Mouse (Mus musculus): ENCODE data around the gene Sema3g.

The Sema3g gene

DNA sequence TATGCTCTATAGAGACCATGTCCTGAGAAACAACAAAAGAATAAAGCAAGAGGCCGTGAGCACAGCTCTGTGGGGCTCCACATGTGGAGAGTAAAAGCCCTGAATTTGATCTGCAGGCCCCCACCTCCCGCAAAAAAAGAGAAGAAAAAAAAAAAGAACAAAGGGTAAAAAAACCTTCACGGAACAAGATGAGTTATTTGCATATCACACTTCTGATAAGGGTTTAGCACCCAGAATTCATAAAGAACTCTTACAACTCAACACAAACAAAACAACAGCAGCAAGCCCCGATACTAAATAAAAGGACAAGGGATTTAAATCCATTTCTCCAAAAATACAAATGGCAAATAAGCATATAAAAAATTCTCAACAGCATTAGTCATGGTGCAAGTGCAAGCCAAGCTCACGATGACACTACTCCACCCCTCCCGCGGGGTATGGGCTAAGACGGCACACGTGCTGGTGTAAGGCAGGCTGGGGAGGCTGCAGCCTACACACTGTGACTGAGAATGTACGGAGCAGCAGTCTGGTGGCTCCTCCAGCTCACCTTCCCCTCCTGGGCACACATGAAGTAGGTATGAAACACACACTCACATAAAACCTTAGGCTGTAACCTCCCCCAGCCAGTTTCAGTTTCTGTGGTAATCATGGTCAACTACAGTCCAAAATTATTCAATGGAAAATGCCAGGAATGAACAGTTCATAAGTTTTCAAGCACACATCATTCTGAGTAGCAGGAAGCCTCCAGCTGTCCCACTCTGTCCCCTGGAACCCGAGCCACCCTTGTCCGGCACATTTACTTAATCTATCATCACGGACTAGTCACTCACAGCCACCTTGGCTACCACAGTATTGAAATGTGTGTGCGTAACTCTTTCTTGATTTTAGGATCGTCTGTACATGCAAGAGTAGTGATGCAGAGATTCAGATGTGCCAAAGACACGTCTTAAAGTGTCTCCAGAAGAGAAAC, 19.8 kb upstream of the Sema3g start:
- DNase-seq: peak; percentile 50

DNA sequence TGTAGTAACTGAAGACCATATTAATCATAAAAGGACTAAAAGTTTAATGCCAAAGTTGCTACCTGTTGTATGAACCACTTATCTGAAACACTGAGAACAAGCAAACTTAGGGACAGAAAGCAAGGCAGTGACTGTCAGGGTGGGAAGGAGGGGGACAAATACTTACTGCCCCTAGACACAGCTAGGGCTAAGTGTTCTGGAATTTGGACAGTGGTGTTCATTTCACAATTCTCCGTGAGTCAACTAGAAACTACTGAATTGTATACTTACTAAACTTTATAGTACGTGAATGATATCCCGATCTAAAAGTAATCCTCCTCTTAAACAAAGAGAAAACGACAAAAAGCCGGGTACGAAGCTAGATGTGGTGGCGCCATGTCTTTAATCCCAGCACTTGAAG, 18.1 kb upstream of the Sema3g start:
- no peak for DNase-seq

DNA sequence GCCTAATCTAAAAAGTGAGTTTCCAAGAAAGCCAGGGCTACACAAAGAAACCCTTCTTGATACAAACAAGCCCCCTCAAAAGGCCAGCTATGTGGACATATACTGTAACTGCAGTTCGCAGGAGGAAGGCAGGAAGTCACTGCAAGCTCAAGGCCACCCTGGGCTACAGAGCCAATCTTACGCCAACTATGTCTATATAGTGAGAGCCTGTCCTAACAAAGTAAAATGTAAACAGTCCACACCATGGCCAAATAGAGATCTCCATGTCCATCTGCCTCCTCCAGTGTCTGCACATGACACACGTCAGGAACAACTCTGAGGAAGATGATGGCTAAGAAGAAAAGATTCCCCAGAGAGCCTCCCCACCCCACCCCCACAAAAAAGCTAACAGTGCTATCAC, 17.6 kb upstream of the Sema3g start:
- DNase-seq: no peak

DNA sequence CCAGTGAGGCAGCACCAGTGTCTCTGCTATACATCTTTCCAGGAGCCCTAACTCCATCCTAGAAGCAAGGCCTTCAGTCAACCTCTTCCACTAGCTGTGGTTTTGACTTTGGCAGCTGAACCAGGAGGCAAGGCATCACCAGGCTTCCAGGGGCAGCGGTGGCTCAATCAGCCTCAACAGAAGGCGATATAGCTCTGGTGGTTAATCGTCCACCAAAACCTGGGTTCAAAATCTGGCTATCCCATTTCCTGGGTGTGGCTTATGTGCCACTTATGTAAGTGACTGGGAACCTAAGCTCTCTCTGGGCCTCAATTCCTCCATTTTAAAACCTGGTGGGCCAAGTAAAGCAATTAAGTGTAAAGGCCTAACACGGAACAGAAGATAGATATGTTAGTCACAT, 12.8 kb upstream of the Sema3g start:
- DNase-seq: no peak

DNA sequence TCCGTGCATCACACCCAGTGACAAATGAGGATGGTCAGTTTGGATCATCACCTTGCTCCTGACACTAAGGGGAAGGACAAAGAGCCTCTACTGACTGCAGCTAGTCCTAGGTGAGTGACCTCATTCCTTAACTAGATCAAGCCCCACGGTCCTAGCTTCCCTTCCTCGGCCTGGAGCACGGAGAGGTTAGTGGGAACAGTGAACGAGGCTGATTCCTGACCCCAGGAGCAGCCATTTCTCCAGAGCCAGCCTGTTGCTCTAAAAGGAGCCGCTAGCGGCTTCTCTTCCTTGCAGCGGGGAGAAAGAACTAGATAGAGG, 12.5 kb upstream of the Sema3g start:
- peak; percentile 17 for DNase-seq

DNA sequence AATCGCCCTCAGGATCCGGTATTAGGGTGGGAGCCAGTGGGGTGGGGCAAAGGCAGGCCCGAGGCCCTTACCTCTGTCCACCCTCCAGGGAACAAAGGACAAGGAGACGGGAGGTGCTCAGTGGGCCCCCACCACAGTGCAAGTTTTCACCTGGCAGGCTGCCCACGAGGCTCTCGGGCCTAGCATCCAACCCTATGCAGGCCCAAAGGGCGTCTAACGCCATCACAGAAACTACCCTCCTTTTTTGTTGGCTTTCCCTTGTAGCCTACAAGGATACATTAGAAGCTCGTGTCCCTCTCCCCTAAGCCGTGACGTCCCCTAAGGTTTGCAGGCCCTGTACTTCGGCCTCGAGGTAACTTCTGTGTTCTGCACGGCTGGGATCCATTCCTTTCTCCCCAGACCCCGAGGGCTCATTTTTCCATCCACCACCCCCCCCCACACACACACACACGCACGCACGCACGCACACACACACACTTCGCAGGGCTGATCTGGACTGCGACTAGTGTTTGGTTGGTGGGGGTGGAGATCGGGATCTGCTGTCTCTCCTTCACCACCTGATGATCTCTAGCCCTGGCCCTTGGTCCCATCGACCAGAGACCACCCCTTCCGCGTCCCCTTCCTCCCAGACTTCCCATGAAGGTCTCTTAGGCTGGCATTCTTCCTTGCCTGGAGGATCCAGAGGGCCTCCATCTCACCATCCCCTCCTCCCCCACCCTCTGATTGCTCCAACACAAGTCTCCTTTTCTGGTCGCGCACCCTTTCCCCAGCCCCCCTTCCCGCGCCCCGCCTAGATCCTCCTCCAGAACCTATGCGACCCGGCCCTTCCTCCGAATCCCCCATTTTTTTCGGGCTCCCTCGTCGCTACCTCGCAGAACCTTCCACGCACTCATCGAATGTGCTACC, 11.8 kb upstream of the Sema3g start:
- peak; percentile 35 for DNase-seq

DNA sequence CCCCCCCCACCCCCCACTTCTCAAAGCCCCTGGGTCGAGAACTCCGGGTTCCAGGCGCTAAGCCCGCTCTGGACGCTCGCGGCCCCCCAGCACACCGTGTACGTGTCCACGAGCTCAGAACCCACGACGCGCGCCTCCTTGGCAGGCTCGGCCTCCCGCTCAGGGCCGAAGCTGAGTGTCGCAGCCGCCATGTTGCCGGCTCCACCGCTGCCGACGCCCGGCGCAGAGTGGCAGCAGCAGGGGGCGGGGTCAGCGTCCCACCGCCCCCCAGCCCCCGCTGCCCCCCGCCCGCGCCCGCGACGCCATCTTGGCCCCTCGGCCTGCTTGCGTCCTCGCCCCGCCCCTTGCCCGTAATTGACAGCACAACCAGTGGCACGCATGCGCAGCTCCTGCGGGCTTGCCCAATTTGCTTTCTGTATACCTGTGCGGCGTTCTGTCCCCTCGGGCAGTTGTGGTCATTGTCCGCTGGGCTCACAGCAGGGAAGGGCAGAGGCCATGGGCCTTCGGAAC, 11.1 kb upstream of the Sema3g start:
- peak; percentile 93 for DNase-seq

DNA sequence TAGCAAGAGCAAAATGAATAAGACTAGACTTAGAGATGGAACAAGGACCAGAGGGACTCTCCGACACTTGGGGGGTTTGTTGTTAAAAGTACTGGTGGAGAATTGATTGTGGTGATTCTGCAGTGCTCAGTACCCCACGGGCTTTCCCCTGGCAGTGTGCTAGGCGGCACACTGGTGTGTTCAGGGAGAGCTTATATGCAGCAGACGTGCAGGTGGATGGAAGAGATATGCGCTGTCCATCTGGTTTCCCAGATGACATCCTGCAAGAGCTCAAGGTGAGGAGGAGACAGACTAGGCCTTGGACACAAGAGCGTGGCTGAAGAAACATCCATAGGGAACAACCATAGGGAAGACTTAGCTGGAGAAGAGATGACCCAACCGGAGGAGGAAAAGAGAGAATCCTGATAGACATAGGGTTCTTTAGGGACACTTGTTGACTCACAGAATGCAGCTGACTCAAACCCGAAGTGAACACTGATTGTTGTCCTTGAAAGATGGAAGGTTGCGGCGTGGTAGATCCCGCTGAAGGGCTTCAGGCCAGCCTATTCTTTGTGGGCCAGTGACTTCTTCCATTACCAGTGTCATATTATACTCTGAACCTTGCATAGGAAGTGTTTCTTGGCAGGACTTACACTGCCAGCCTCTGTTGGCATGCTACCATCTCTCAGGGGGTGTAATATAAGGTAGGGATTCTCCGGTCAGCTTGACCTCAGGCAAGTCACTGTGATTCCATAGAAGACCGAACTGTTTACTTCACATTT, 10.4 kb upstream of the Sema3g start:
- no peak for DNase-seq

DNA sequence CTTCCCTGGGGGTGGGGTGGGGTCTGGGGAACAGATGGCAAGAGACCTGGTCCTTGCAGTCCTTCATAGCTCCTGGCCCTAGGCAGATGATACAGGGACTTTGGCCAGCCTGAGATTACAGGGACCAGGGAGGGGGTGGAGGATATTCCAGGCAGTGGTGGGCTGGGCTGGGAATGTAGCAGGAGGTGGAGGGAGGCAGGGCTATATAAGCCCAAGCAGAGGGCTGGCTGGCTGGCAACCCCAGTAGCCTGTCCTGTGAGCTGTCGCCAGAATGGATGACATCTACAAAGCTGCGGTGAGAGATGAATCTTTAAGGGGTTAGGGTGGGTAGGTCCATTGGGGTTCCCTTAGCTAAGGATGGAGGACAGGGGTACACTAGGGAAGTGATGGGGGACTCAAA, 9.6 kb upstream of the Sema3g start, which contains the start of gene Tnnc1:
TSS of gene Tnnc1 (plus strand) at position 229 of the 400 bp plus-strand sequence.
- DNase-seq: no peak

DNA sequence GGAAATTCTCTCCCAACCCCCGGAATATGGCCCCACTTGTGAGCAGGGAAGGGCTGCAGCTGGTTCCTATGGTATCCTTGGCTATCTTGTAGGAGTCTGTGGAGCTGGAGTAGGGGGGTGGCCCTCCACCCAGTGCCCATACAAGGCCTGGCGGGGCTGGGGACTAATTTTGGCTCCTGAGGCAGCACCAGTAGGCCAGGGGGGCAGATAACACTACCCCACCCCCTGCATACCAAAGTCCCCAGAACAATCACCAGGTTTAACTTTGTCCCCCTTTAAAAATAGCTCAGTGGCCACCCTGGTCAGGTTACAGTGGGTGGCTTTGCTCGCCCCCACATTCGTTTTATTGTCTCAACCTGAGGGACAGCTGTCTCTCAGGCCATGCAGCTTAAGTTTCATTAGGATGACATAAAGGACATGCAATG, 8.5 kb upstream of the Sema3g start:
- no peak for DNase-seq

DNA sequence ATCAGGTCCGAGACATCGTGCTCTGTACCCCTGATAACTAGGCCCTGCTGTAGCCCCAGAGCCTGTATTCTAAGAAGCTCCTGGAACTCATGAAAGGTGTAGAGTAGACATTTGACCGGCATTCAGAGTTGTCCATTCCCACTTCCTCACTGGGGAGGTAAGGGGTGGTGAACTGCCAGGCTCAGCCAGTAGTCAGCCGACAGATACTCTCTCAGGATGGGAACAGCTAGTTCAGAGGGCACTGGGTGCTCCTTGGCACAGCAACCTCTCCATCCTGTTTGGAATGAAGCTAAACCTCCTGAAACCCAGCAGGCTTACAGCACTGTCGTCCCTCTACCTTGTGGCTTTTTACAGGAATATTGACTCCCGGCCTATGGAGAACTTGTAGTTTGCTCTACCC, 5.8 kb upstream of the Sema3g start:
- DNase-seq: no peak

DNA sequence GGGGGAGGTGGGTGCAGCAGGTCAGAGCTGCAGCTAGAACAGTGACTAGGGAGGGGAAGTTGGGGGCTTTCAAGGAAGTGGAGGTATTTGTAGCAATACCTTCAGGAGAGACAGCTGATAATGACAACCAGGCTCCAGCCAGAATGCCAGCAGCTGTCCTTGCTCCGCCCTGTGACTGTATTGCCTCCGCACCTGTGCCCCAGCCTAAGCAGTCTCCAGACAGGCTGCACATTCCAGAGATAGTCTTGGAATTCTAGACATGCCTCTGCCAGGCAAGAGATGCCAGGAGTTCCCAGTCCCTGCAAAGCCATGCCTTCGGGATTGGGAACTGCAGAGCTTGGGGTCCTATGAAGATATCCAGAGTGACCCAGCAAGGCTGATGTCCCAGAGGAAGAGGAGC, 5.2 kb upstream of the Sema3g start:
- no peak for DNase-seq

DNA sequence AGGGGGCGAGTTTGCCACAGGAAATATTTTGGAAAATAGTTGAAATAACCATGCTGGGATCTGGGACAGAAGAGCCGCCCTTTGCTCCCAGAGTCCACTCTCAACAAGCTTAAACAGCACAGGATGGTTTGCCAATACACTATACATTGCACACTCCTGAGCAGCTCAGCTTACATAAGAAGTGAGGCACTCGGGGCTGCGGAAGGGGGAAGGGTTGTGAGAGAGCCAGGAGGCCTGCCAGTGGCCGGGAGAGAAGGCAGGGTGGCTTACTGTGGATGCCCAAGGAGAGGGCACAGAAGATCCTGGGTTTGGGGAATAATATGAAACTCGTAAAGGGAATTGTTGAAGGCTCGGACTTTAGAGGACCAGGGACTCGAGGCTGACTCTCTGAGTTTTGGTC, 3.8 kb upstream of the Sema3g start:
- DNase-seq: no peak

DNA sequence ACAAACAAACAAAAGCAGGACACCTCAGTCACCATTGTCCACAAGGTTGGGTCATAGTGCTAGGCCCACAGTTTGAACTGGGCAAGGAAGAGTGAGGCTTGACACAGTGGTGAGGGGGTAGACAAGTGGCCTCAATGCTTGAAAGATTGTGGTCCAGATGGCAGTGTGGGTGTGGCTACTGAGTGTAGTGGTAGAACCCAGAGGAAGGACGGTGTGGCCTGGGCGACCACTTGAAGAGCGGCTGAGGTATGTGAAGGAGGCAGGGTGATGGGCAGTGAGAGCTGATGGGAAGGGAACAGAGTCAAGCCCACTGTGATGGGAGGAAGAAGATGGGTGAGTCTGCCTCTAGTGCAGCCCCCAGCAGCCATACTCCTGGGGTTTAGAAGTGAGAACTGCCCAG, 3.0 kb upstream of the Sema3g start:
- no peak for DNase-seq

DNA sequence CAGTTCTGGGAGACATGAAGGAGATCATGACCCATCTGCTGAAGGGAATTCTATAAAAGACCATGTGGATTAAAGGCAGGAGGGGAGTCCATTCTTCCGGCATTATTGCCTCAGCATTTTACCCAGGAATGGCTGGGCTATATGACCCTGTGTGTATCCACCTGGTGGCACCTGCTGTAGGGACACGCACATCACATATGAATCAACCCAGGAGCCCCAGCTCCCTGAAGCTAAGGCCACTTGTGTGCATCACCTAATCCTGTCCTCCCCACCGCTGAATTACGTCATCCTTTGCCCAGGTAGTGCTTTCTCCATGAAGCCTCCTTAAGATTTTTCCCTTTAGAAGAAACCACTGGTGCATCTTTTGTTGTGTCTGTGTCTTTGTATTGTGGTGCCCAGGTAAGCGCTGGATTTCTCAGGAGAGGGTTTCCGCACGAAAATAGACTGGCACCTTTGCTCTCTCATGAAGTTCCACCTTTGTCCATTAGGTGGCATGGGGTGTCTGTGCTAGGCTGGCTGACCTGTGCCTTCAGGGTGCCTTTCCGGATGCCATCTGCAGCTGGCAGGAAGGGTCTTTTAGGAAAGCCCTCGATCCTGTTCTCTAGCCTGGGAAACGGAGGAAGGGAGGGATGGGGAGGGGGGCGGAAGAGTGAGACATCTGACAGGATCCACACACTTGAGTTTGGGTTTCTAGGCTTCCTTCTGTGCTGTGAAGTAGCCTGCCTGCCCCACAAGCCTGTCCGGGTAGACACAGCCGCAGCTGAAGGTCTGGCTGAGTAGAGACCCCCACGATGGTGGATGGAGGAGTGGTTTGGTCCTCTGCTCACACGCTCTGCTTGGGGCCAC, 2.3 kb upstream of the Sema3g start:
- peak; percentile 36 for DNase-seq

DNA sequence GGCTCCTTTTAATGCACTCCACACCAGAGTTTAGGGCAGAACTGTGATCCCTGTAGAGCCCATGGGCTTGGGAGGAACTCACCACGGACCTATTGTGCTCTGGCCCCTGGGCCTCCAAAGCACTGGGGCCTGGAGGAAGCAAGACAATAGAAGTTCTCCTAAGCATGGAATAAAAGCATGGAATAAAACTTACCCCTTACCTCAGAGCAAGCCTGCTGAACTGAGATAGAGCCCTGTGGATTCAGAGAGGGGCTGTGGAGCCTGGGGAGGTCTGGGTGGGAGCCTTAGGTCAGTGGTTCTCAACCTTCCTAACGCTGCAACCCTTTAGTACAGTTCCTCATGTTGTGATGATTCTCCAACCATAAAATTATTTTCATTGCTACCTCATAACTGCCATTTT, 814 bp upstream of the Sema3g start, which contains the start of gene Nisch:
TSS of gene Nisch (minus strand) at position 101 of the 400 bp plus-strand sequence.
- no peak for DNase-seq

DNA sequence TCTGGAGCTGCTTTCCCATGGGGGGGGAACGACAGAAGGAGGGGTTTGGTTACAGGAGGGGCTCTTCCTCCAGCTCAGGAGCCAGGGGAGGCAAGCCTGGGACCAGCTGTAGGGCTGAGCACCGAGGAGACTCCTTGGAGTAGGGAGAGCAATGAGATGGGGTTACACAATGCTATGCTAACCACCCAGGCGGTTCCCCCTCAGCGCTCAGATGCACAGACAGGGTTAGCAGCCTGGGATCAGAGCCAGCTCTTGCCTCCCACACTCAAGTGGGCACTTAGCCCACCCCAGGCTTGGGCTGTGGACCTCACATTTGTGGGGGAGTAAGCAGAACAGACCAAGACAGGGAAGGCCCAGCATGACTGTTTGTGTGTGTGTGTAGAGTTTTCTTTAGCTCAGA, 9.3 kb downstream of the Sema3g start:
- peak; percentile 50 for DNase-seq

DNA sequence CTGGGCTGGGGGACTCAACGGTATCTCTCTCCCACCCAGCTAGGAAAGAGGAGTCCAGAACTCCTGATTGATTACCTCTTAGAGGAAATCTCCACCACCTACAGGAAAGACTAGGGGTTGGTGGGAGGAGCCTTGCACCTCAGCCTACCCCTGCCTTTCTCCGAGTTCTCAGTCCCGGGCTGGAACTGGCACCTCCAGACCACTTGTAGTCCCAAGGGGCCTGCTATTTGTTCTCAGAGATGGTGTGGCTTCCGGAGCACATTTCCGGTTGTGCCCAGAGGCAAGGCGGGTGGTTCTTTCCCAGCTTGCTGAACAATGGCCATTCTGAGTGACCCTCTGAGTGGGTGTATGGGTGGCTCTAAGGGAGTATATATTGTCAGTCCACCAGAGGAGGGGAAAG, 10.6 kb downstream of the Sema3g start:
- DNase-seq: no peak

DNA sequence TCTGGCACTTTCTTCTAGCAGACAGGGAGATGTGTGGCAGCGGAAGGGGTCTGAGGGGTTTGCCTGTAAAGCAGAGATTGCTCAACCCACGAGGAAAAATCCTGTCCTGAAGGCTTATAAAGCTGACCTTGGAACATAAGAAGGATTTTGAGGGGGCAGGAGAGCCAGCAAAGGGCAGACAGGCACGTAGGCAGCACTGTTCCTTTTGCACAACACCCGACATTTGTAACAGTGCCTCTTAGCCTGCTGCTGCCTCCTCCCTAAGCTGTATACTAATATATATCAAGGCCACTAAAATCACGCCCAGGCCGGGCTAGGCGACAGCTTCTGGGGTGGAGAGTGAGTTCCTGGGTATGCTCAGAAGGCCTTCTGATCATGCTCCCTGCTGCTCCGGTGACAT, 12.8 kb downstream of the Sema3g start:
- no peak for DNase-seq

DNA sequence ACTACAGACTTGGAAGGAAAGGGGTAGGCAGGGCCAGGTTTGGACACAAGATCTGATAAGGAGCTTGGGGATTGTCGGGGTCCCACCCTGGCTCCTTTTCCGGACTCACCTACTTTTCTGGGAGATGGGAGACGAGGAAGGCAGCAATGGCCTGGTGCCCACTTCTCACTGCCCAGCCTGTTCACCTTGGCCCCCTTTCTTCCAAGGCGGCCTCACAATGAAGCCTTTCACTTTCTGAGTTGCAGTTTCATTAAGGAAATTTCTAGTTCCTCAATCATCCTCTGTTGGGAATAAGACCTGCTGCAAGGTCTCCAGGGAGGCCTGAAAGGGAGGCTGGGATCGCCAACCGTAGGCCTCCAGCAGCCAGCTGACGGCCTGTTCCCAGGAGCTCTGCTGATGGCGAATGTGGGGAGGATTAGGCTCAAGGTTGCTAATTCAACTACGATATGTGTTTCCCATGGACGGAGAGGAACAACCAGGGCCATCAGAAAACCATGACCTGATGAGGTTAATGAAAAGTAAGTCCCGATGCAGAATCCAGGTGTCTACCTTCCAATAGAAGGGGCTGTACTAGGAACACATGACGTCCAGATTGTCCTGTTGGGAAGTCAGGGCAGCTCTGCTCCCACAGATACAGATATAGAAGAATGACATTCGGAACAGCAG, 14.9 kb downstream of the Sema3g start:
- no peak for DNase-seq

Measured in right cerebral cortex, postnatal 25 days (tissue).